Mouse (Mus musculus) liver, adult 2 months (tissue): ENCODE data around the gene Fosl2. TPM values are rescaled to one million over a fixed set of nuclear protein-coding genes. Genes with fewer than 3 reads are reported as not detected.

Experiments
- DNase-seq: peaks from one replicate; pipeline ENCODE4 v3.0.0-alpha.2; 2011; ENCODE audit warnings: low read depth, low spot score; ENCODE audit errors: extremely low read depth
- H3K27ac ChIP-seq: fragments of 200-500 bp; replicated peaks from 2 replicates; pipeline ENCODE4 v1.5.1; 2012; ENCODE audit warnings: low read depth, mild to moderate bottlenecking, control low read depth, inconsistent platforms, low read length; ENCODE audit not compliant: insufficient read depth
- H3K27me3 ChIP-seq: fragments of 200-500 bp; 2 replicates; pipeline ENCODE4 v1.6.1; 2012; ENCODE audit warnings: mild to moderate bottlenecking, moderate library complexity, low read length, inconsistent platforms; ENCODE audit not compliant: control insufficient read depth, insufficient read depth
- H3K36me3 ChIP-seq: fragments of 200-500 bp; 2 replicates; pipeline ENCODE4 v1.6.1; 2012; ENCODE audit warnings: low read length, inconsistent platforms; ENCODE audit not compliant: control insufficient read depth, insufficient read depth
- H3K4me1 ChIP-seq: fragments of 200-500 bp; 2 replicates; pipeline ENCODE4 v1.6.1; 2011; ENCODE audit warnings: low read length; ENCODE audit not compliant: control insufficient read depth, insufficient read depth
- H3K4me3 ChIP-seq: fragments of 200-500 bp; 2 replicates; pipeline ENCODE4 v1.5.1; 2011; ENCODE audit warnings: low read depth, mild to moderate bottlenecking, control low read depth, low read length, moderate library complexity; ENCODE audit not compliant: insufficient read depth
- H3K79me2 ChIP-seq: fragments of 200-500 bp; 2 replicates; pipeline ENCODE4 v1.6.1; 2012; ENCODE audit warnings: inconsistent platforms, mild to moderate bottlenecking, low read length, moderate library complexity; ENCODE audit not compliant: control insufficient read depth, insufficient read depth
- H3K9ac ChIP-seq: fragments of 200-500 bp; 2 replicates; pipeline ENCODE4 v1.6.1; 2012; ENCODE audit warnings: low read depth, mild to moderate bottlenecking, control low read depth, inconsistent platforms, low read length
- CTCF ChIP-seq: fragments of 200-500 bp; IDR thresholded peaks from 2 replicates; pipeline ENCODE4 v1.5.1; 2011; ENCODE audit warnings: low read depth, low read length, control low read depth
- POLR2A ChIP-seq: fragments of 200-500 bp; IDR thresholded peaks from 2 replicates; pipeline ENCODE4 v1.6.1; 2011; ENCODE audit warnings: low read length, control low read depth; ENCODE audit not compliant: insufficient read depth; ENCODE audit errors: extremely low read depth
- WGBS: fragments of 180-500 bp; shearing (Covaris S2); methylation state at CpG from one replicate; pipeline ENCODE4 v1.1.7; 2018; 5-methylcytosine and 5-hydroxymethylcytosine counted together
- polyA plus RNA-seq: library from polyadenylated mRNA; depleted of rRNA; stranded (reverse); fragments of >200 nt; gene quantifications from 2 replicates; pipeline ENCODE4 v1.2.3, GENCODE M21; 2012
- total RNA-seq: library from RNA; depleted of rRNA; stranded (reverse); fragments of >200 nt; gene quantifications from 2 replicates; pipeline ENCODE4 v1.2.3, GENCODE M21; 2014

Gene Fosl2
- total and polyA plus RNA-seq, 2 experiments: 2.1 to 4.4 TPM

GRCm38 (mm10) chr5:32098691-32099090, 36.9 kb upstream of the Fosl2 start:
- Histone ChIP-seq H3K9ac (no peak overlapping the region), H3K27ac (no peak overlapping the region), H3K79me2 (no peaks in the 10 kb centered on the region), H3K27me3 (no peaks in the 10 kb centered on the region), H3K36me3 (no peaks in the 10 kb centered on the region), H3K4me3 (no peak overlapping the region), H3K4me1 (peaks cover 4% of the 10 kb centered on the region; the same call in 1 of the 2 replicates)
- no peak for DNase-seq
- 88% methylated on average over 3 of the region's 3 CpGs for WGBS
- TF ChIP-seq CTCF (no peak), POLR2A (no peak)

- Histone ChIP-seq H3K9ac (no peak overlapping the region), H3K27ac (no peak overlapping the region), H3K27me3 (no peaks in the 10 kb centered on the region), H3K4me1 (peaks cover 4% of the 10 kb centered on the region; the same call in 1 of the 2 replicates), H3K4me3 (no peak overlapping the region), H3K36me3 (no peaks in the 10 kb centered on the region), H3K79me2 (no peaks in the 10 kb centered on the region)
- no peak for DNase-seq
- TF ChIP-seq POLR2A: no peak
- no peak for TF ChIP-seq CTCF
- 52% methylated on average over 5 of the region's 5 CpGs for WGBS
Measured at GRCm38 (mm10) chr5:32102484-32102883, 33.1 kb upstream of the Fosl2 start.

- peaks cover 4% of the 10 kb centered on the region; the same call in 1 of the 2 replicates for H3K4me1 ChIP-seq
- DNase-seq: peak; percentile 90
- H3K4me3 ChIP-seq: no peak overlapping the region
- no peaks in the 10 kb centered on the region for H3K27me3 ChIP-seq
- no peaks in the 10 kb centered on the region for H3K79me2 ChIP-seq
- TF ChIP-seq POLR2A (no peak), CTCF (no peak)
- no peak overlapping the region for H3K9ac ChIP-seq
- 35% methylated on average over 6 of the region's 6 CpGs for WGBS
- no peaks in the 10 kb centered on the region for H3K36me3 ChIP-seq
- no peak overlapping the region for H3K27ac ChIP-seq
Measured at GRCm38 (mm10) chr5:32102971-32103431, 32.6 kb upstream of the Fosl2 start.

GRCm38 (mm10) chr5:32103545-32103944, 32.1 kb upstream of the Fosl2 start:
- H3K36me3 ChIP-seq: no peaks in the 10 kb centered on the region
- no peaks in the 10 kb centered on the region for H3K27me3 ChIP-seq
- no peak overlapping the region for H3K27ac ChIP-seq
- 94% methylated on average over 1 of the region's 1 CpGs for WGBS
- no peak for DNase-seq
- H3K9ac ChIP-seq: no peak overlapping the region
- H3K4me1 ChIP-seq: peaks cover 4% of the 10 kb centered on the region; the same call in 1 of the 2 replicates
- no peak for TF ChIP-seq POLR2A
- no peak for TF ChIP-seq CTCF
- no peaks in the 10 kb centered on the region for H3K79me2 ChIP-seq
- H3K4me3 ChIP-seq: no peak overlapping the region

GRCm38 (mm10) chr5:32104119-32104990, 31.2 kb upstream of the Fosl2 start:
- no peak overlapping the region for H3K4me3 ChIP-seq
- H3K36me3 ChIP-seq: no peaks in the 10 kb centered on the region
- H3K4me1 ChIP-seq: peaks cover 4% of the 10 kb centered on the region; the same call in 1 of the 2 replicates
- no peak overlapping the region for H3K27ac ChIP-seq
- WGBS: 92% methylated on average over 12 of the region's 12 CpGs
- H3K79me2 ChIP-seq: no peaks in the 10 kb centered on the region
- no peak for TF ChIP-seq POLR2A
- TF ChIP-seq CTCF: no peak
- no peak overlapping the region for H3K9ac ChIP-seq
- no peak for DNase-seq
- no peaks in the 10 kb centered on the region for H3K27me3 ChIP-seq
